Mouse (Mus musculus): Measurements from ENCODE around the gene Tmem56.

DNA sequence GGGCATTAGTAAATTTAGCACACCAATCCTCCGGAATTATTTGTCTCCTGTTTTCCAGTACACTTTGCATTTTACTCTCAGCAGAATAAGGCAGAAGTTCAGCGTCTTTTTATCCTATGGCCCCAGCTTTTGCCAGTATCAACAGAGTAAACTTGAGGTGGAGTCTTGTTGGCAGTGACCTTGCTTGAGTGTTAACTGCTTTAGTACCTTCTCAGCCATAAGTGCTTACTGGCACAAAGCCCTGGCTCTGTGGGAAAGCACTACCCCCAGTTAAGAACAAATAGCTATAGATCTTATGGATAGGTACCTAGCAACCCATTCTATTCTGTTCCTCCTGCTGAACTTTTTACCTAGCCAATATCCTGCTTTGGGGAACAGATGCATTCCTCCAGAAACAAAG lies 93.7 kb downstream of the Tmem56 start:
- no peak for TF ChIP-seq ZC3H11A (IDR thresholded peaks at IDR 0.05; ENCODE audit: borderline replicate concordance, low read depth, low read length)
- no peak for TF ChIP-seq CHD2 (IDR thresholded peaks at IDR 0.05; ENCODE audit: low read depth, low read length)

All from ES-E14 (cell line).